10 mouse cellular contexts compared by ENCODE assay signal in the genomic region with DNA sequence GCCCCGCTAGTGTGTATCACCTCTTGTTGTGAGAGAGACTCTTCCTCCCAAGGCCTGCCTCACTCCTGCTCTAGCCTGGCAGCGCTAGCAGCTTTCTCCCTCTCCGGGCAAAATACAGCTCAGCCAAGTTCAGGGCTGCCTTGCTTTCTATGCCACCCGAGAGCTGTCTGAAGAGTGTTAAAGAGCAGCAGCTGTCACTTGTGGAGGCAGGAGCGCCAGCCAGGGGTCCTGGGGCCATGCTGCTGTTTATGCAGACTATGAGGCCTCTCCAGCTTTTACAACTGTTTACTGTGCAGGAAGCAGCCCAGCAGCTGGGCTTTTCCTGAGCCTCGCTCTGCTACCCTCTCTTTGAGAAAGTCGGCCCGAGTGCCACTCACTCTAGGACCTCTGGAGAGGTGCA. TPM values are rescaled to one million over a fixed set of nuclear protein-coding genes. Genes with fewer than 3 reads are reported as not detected.
DNase-seq lines count a peak whose midpoint lies in the region; ATAC-seq and TF ChIP-seq lines count a peak whose summit lies in the region.
"Had no signal": no experiment of that assay in that cellular context is flagged by ENCODE, and none has a peak within 500 bp of the region (broad histone marks: within the 10 kb centered on the region; RNA-seq: fewer than 3 reads in every experiment).

No protein-coding gene starts in this region.

- TF ChIP-seq POLR2A in thymus, adult 2 months (IDR thresholded peaks at IDR 0.05; ENCODE audit: control insufficient read depth, extremely low read depth, insufficient read depth, low read length, poor library complexity), result no peak

- no peak for DNase-seq in heart, postnatal 10 days
- no peak for DNase-seq in thymus, adult 2 months
- DNase-seq in thymus, adult 18-20 months, result no peak
- DNase-seq in stomach, postnatal 0 days (ENCODE audit: low spot score), result no peak
- DNase-seq in right cerebral cortex, adult 18-20 months, result no peak
- no peak for DNase-seq in adrenal gland, postnatal 4 days (ENCODE audit: low spot score in 2 of 2)
- DNase-seq: cerebellum, adult 9-10 months had no signal

- ATAC-seq in heart, embryonic 13.5 days (ENCODE audit: extremely low read depth, insufficient number of reproducible peaks, low FRiP score, low TSS enrichment), result no peak
- ATAC-seq in limb, embryonic 13.5 days (ENCODE audit: low FRiP score, low read depth), result no peak
- ATAC-seq in stomach, postnatal 0 days (ENCODE audit: low FRiP score, low TSS enrichment), result no peak
- ATAC-seq: inflammation-experienced regulatory T-cells, adult 6 months had no signal

- no peak for TF ChIP-seq CTCF in thymus, adult 2 months (IDR thresholded peaks at IDR 0.05; ENCODE audit: borderline replicate concordance, control insufficient read depth, extremely low read depth, insufficient read depth, low read length, poor library complexity)
- no peak for TF ChIP-seq CTCF in stomach, postnatal 0 days (IDR thresholded peaks at IDR 0.05; ENCODE audit: low read depth)

- TF ChIP-seq EP300 in stomach, postnatal 0 days (optimal IDR thresholded peaks at IDR 0.05), result no peak

- no peaks in the 10 kb centered on the region for H3K27me3 ChIP-seq in heart, embryonic 13.5 days (replicated peaks)
- H3K27me3 ChIP-seq in thymus, adult 2 months (ENCODE audit: control insufficient read depth, insufficient read depth, low read length), result no peaks in the 10 kb centered on the region
- no peaks in the 10 kb centered on the region for H3K27me3 ChIP-seq in limb, embryonic 13.5 days
- H3K27me3 ChIP-seq in stomach, postnatal 0 days (ENCODE audit: control insufficient read depth, insufficient read depth, low read length), result no peaks in the 10 kb centered on the region

- peak overlapping the region; percentile 31 for H3K4me3 ChIP-seq in heart, embryonic 13.5 days
- H3K4me3 ChIP-seq in thymus, adult 2 months (ENCODE audit: control insufficient read depth, insufficient read depth, low read length), result no peak overlapping the region
- no peak overlapping the region for H3K4me3 ChIP-seq in limb, embryonic 13.5 days
- peak overlapping the region; percentile 34 for H3K4me3 ChIP-seq in stomach, postnatal 0 days (ENCODE audit: low read depth, low read length)

- peak overlapping the region; percentile 51 for H3K9ac ChIP-seq in heart, embryonic 13.5 days
- no peak overlapping the region for H3K9ac ChIP-seq in limb, embryonic 13.5 days
- peak overlapping the region; percentile 54 for H3K9ac ChIP-seq in stomach, postnatal 0 days (ENCODE audit: low read length)

- peak overlapping the region; percentile 48 for H3K4me2 ChIP-seq in heart, embryonic 13.5 days
- H3K4me2 ChIP-seq in limb, embryonic 13.5 days (replicated peaks), result 0 out of 2 replicates have a peak overlapping the region, but pooled peaks have one; percentile 1
- peak overlapping the region; percentile 55 for H3K4me2 ChIP-seq in stomach, postnatal 0 days (replicated peaks; ENCODE audit: low read depth)

- H3K36me3 ChIP-seq in heart, embryonic 13.5 days, result no peaks in the 10 kb centered on the region
- H3K36me3 ChIP-seq in thymus, adult 2 months (ENCODE audit: control insufficient read depth, insufficient read depth, low read length), result no peaks in the 10 kb centered on the region
- no peaks in the 10 kb centered on the region for H3K36me3 ChIP-seq in limb, embryonic 13.5 days
- no peaks in the 10 kb centered on the region for H3K36me3 ChIP-seq in stomach, postnatal 0 days (ENCODE audit: control insufficient read depth, insufficient read depth, low read length)

- peak overlapping the region; percentile 76 for H3K27ac ChIP-seq in heart, embryonic 13.5 days (replicated peaks)
- H3K27ac ChIP-seq in thymus, adult 2 months (ENCODE audit: control insufficient read depth, insufficient read depth, low read length), result peak overlapping the region; percentile 17; the same call in 1 of the 2 replicates
- H3K27ac ChIP-seq in limb, embryonic 13.5 days, result peak overlapping the region; percentile 10; the same call in 1 of the 2 replicates
- H3K27ac ChIP-seq in stomach, postnatal 0 days (replicated peaks), result peak overlapping the region; percentile 95

- peaks cover 72% of the 10 kb centered on the region for H3K4me1 ChIP-seq in heart, embryonic 13.5 days
- H3K4me1 ChIP-seq in thymus, adult 2 months (replicated peaks; ENCODE audit: control insufficient read depth, insufficient read depth, low read length), result peaks cover 18% of the 10 kb centered on the region
- H3K4me1 ChIP-seq in limb, embryonic 13.5 days, result peaks cover 18% of the 10 kb centered on the region
- H3K4me1 ChIP-seq in stomach, postnatal 0 days (replicated peaks; ENCODE audit: control insufficient read depth, insufficient read depth), result 0 out of 2 replicates have a peak, but pooled peaks cover 4% of the 10 kb centered on the region

- 31% methylated on average over 8 of the region's 8 CpGs for WGBS in heart, embryonic 13.5 days
- 50% methylated on average over 8 of the region's 8 CpGs for WGBS in thymus, adult 2 months
- WGBS in limb, embryonic 13.5 days, result 42% methylated on average over 8 of the region's 8 CpGs
- WGBS in stomach, postnatal 0 days, result 34% methylated on average over 8 of the region's 8 CpGs

- intact Hi-C loops in heart, postnatal 10 days (cut with DNase I), result no loop called here

- H3K9me3 ChIP-seq in heart, embryonic 13.5 days, result no peaks in the 10 kb centered on the region
- H3K9me3 ChIP-seq in limb, embryonic 13.5 days, result no peaks in the 10 kb centered on the region
- no peaks in the 10 kb centered on the region for H3K9me3 ChIP-seq in stomach, postnatal 0 days (ENCODE audit: control insufficient read depth, low read length)

RNA-seq across cellular contexts. Expression of a gene that starts 1.2 kb away (rescaled TPM):
- 4.6 and 5.3 TPM in 2 replicates for polyA plus RNA-seq in heart, embryonic 13.5 days (2015; fragmentation: Nextera tagmentation; extraction: Ambion mirVana)
- total RNA-seq in heart, postnatal 10 days (2021), result 10 to 100 TPM; 13.5 to 15.5 TPM
- 3.2 and 4.2 TPM in 2 replicates for polyA plus RNA-seq in thymus, adult 2 months (2012; rRNA removed)
- polyA plus RNA-seq in limb, embryonic 13.5 days (2015; fragmentation: Nextera tagmentation; extraction: Ambion mirVana), result 0.86 and 1.6 TPM in 2 replicates
- 8.4 and 9.1 TPM in 2 replicates for polyA plus RNA-seq in stomach, postnatal 0 days (2015; fragmentation: Nextera tagmentation; extraction: Ambion mirVana)
- 10 to 100 TPM; 15.4 to 17.6 TPM for total RNA-seq in adrenal gland, postnatal 4 days (2021)

RNA-seq across cellular contexts. Expression of a gene that starts 47.7 kb away (rescaled TPM):
- polyA plus RNA-seq in heart, embryonic 13.5 days (2015; fragmentation: Nextera tagmentation; extraction: Ambion mirVana), result 39.6 and 41.8 TPM in 2 replicates
- total RNA-seq in heart, postnatal 10 days (2021), result 10 to 100 TPM; 28.6 to 29.2 TPM
- polyA plus RNA-seq in thymus, adult 2 months (2012; rRNA removed), result 16.2 and 16.7 TPM in 2 replicates
- 82.1 and 90.8 TPM in 2 replicates for polyA plus RNA-seq in limb, embryonic 13.5 days (2015; fragmentation: Nextera tagmentation; extraction: Ambion mirVana)
- polyA plus RNA-seq in stomach, postnatal 0 days (2015; fragmentation: Nextera tagmentation; extraction: Ambion mirVana), result 22.4 and 26.4 TPM in 2 replicates
- total RNA-seq in adrenal gland, postnatal 4 days (2021), result 10 to 100 TPM; 60.1 to 63.2 TPM

Comparison
In these comparisons a context has a peak if more than half of its experiments do, and no peak if none do; other contexts are left out.
1. H3K27ac ChIP-seq: peak in every context shown above with its lines; median percentile 95 in stomach, postnatal 0 days; 76 in heart, embryonic 13.5 days; 17 in thymus, adult 2 months; 10 in limb, embryonic 13.5 days.
2. H3K4me2 ChIP-seq: peak in every context shown above with its lines; median percentile 55 in stomach, postnatal 0 days; 48 in heart, embryonic 13.5 days; 1 in limb, embryonic 13.5 days.
3. H3K4me3 ChIP-seq: peak in heart, embryonic 13.5 days (single experiment) and stomach, postnatal 0 days (single experiment); none in thymus, adult 2 months (single experiment) and limb, embryonic 13.5 days (single experiment).